Mouse (Mus musculus) right cerebral cortex, postnatal 10 days (tissue): ENCODE results near the gene Olfr450.

Source experiments
- DNase-seq, 2 experiments: peaks; one replicate each; pipeline ENCODE4 v3.0.0; 2021; ENCODE audit warnings: low spot score in 2 of 2

Gene Olfr450

GRCm38 (mm10) chr6:42811639-42812038, at the start of gene Olfr450:
Olfr450 (plus strand) TSS chr6:42811939.
- DNase-seq = no peak

- DNase-seq = no peak
Measured at GRCm38 (mm10) chr6:42777066-42777465, 34.7 kb upstream of the Olfr450 start.

GRCm38 (mm10) chr6:42784793-42785192, 26.9 kb upstream of the Olfr450 start, which contains the start of gene Olfr452:
Olfr452 (plus strand) TSS chr6:42785093.
- DNase-seq = no peak

GRCm38 (mm10) chr6:42790247-42790948, 21.3 kb upstream of the Olfr450 start:
- DNase-seq = no peak

- DNase-seq = peak; percentile 30 to 47
Measured at GRCm38 (mm10) chr6:42790949-42791556, 20.7 kb upstream of the Olfr450 start.

GRCm38 (mm10) chr6:42794982-42795381, 16.8 kb upstream of the Olfr450 start:
- no peak for DNase-seq

- DNase-seq = no peak
Measured at GRCm38 (mm10) chr6:42834084-42834483, 22.3 kb downstream of the Olfr450 start, which contains the start of gene Olfr449. Olfr449 (plus strand) TSS chr6:42834384.

- peak; percentile 44 to 51 for DNase-seq
Measured at GRCm38 (mm10) chr6:42860222-42860819, 48.6 kb downstream of the Olfr450 start.
